Mouse (Mus musculus) megakaryocyte, embryonic 14.5 days (primary cell): ENCODE measurements around the gene Itgb8. TPM values are rescaled to one million over a fixed set of nuclear protein-coding genes. Genes with fewer than 3 reads are reported as not detected.
A peak's percentile ranks its signal among the peaks of the same experiment; 100 is the strongest.

Experiments
- H3K27me3 ChIP-seq: replicated peaks from 2 replicates; pipeline ENCODE3; 2012; ENCODE audit warnings: inconsistent platforms
- H3K36me3 ChIP-seq: replicated peaks from 2 replicates; pipeline ENCODE3; 2012; ENCODE audit warnings: low read length, inconsistent platforms, mixed read lengths
- H3K4me1 ChIP-seq: 2 replicates; pipeline ENCODE4 v1.6.1; 2012; ENCODE audit warnings: inconsistent platforms
- H3K4me3 ChIP-seq: replicated peaks from 2 replicates; pipeline ENCODE3; 2012; ENCODE audit warnings: moderate library complexity, mild to moderate bottlenecking, inconsistent platforms
- H3K9me3 ChIP-seq: 2 replicates; pipeline ENCODE4 v1.6.1; 2012; ENCODE audit warnings: inconsistent platforms
- FLI1 ChIP-seq: IDR thresholded peaks from 2 replicates; pipeline ENCODE4 v1.6.1; 2012; ENCODE audit warnings: low read length, inconsistent platforms, mixed read lengths
- GATA1 ChIP-seq: IDR thresholded peaks from 3 replicates; pipeline ENCODE4 v1.6.1; 2012; ENCODE audit warnings: mixed read lengths, low read length, inconsistent platforms, borderline replicate concordance
- polyA plus RNA-seq: library from polyadenylated mRNA; stranded (reverse); fragments of >175 nt; gene quantifications from 2 replicates; pipeline ENCODE4 v1.2.3, GENCODE M21; 2012; ENCODE audit warnings: low replicate concordance; ENCODE audit not compliant: insufficient read depth

Itgb8 gene
- polyA plus RNA-seq, 1 experiment = not detected

GRCm38 (mm10) chr12:119169828-119170539, 68.6 kb downstream of the Itgb8 start:
- no peak overlapping the region for H3K4me3 ChIP-seq
- H3K9me3 ChIP-seq = no peaks in the 10 kb centered on the region
- H3K36me3 ChIP-seq = no peaks in the 10 kb centered on the region
- TF ChIP-seq GATA1 = no peak
- H3K4me1 ChIP-seq = no peaks in the 10 kb centered on the region
- peaks cover 2% of the 10 kb centered on the region for H3K27me3 ChIP-seq

GRCm38 (mm10) chr12:119169143-119169542, 69.5 kb downstream of the Itgb8 start:
- H3K27me3 ChIP-seq = peaks cover 2% of the 10 kb centered on the region
- no peaks in the 10 kb centered on the region for H3K4me1 ChIP-seq
- H3K4me3 ChIP-seq = no peak overlapping the region
- no peak for TF ChIP-seq FLI1
- TF ChIP-seq GATA1 = no peak
- H3K9me3 ChIP-seq = no peaks in the 10 kb centered on the region
- no peaks in the 10 kb centered on the region for H3K36me3 ChIP-seq

GRCm38 (mm10) chr12:119165115-119165514, 73.5 kb downstream of the Itgb8 start:
- Histone ChIP-seq H3K9me3 (no peaks in the 10 kb centered on the region), H3K27me3 (peaks cover 2% of the 10 kb centered on the region)

GRCm38 (mm10) chr12:119164672-119165071, 73.9 kb downstream of the Itgb8 start:
- Histone ChIP-seq H3K9me3 (no peaks in the 10 kb centered on the region), H3K27me3 (peaks cover 2% of the 10 kb centered on the region), H3K36me3 (no peaks in the 10 kb centered on the region), H3K4me1 (no peaks in the 10 kb centered on the region; the same call in 1 of the 2 replicates), H3K4me3 (no peak overlapping the region)
- TF ChIP-seq GATA1 = no peak
- no peak for TF ChIP-seq FLI1

More at GRCm38 (mm10) chr12:119165115-119165514, 73.5 kb downstream of the Itgb8 start:
- TF ChIP-seq FLI1 = no peak
- TF ChIP-seq GATA1 = no peak
- no peaks in the 10 kb centered on the region for H3K36me3 ChIP-seq
- no peaks in the 10 kb centered on the region; the same call in 1 of the 2 replicates for H3K4me1 ChIP-seq
- H3K4me3 ChIP-seq = no peak overlapping the region

GRCm38 (mm10) chr12:119164176-119164575, 74.4 kb downstream of the Itgb8 start:
- Histone ChIP-seq H3K36me3 (no peaks in the 10 kb centered on the region), H3K4me3 (no peak overlapping the region), H3K27me3 (peaks cover 2% of the 10 kb centered on the region), H3K9me3 (no peaks in the 10 kb centered on the region), H3K4me1 (no peaks in the 10 kb centered on the region; the same call in 1 of the 2 replicates)
- TF ChIP-seq FLI1 (no peak), GATA1 (no peak)

DNA sequence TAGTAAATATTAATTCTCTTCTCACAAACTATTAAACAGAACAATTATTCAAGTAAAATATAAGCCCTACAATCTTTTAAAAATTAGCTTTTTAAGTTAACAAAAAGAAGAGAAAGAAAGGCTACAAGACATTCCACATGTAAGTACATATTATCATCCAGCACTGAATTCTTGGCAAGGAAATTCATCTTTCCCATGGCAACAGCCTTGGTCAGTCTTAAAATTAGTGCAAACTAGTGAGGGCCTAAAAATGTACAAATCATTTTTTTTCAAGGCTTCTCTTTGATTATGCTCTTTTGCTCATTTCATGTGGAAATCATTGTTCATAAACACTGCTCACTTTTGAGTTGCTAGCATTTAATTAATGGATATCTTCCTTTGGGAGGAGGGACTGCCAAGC, 77.8 kb downstream of the Itgb8 start:
- no peaks in the 10 kb centered on the region for H3K36me3 ChIP-seq
- H3K4me3 ChIP-seq = no peak overlapping the region
- no peaks in the 10 kb centered on the region for H3K27me3 ChIP-seq
- TF ChIP-seq FLI1 (no peak), GATA1 (no peak)
- peaks cover 9% of the 10 kb centered on the region for H3K4me1 ChIP-seq
- no peaks in the 10 kb centered on the region for H3K9me3 ChIP-seq

DNA sequence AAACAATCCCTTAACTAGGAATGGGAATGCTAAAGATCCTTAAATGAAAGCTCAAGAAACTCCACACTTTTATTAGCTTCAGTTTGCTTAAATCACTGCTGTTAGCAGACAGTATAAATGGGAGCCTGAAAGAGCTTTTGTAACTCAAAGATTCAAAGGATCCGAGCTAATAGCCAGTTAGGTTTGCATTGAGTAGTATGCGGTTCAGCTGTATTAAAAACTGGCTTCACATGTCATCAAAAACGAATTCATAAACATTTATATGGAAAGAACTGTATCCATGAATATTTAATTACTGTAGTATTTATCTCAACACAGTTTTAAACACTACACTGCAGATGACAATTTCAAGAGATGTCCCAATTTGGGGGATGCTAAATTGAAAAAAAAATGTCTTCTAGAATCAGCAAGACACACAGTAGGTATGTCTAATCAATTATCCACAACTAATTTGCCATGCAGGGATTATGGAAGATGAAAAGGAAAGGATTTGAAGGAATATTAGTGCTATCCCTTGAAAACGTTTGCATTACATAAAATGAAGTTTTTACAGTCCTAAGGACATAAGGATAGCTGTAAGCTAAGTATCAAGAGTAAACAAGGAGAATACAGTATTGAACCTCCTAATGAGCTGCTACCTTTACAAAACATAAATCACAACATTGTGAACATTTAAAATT, 79.2 kb downstream of the Itgb8 start:
- Histone ChIP-seq H3K27me3 (no peaks in the 10 kb centered on the region), H3K9me3 (no peaks in the 10 kb centered on the region), H3K4me3 (no peak overlapping the region), H3K36me3 (no peaks in the 10 kb centered on the region), H3K4me1 (peaks cover 9% of the 10 kb centered on the region)
- TF ChIP-seq FLI1 = no peak
- TF ChIP-seq GATA1 = no peak

DNA sequence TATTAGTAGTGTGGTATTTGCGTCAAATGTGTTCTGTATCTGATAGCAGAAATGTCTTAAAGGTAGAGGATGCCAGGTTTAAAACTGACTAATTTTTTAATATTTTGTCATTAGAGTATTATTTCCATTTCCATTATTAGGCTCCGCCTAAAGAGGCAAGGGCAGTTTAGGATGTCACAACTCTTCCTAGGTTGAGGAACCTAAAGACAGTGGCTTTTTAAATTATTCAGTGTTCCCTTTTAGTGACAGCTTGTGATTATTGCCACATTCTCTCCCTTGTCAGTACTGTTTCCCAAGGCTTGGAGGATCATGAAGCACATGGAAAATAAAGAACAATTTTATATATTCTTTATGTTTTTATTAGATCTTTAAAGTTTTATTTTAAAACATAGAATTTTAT, 80.9 kb downstream of the Itgb8 start:
- TF ChIP-seq FLI1 (no peak), GATA1 (no peak)
- Histone ChIP-seq H3K4me3 (no peak overlapping the region), H3K4me1 (peaks cover 9% of the 10 kb centered on the region), H3K9me3 (no peaks in the 10 kb centered on the region), H3K27me3 (no peaks in the 10 kb centered on the region), H3K36me3 (no peaks in the 10 kb centered on the region)

DNA sequence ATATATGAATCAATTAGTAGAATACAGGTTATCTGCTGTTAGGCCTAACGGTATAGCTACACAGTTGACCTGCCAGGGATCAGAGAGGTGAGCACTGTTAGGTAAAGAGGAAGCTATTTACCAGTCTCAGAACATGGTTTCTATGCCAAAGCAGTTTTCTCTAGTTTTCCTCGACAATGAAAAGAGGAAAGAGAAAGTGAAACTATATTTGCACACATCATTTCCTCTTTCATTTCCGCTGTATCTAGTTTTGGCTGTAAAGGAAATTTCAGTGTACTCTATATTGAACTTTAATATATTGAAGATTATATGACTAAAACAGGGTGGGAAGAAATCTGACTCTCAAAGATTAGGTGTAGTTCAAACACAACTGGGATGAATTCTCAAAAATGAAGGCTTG, 81.5 kb downstream of the Itgb8 start:
- Histone ChIP-seq H3K4me1 (peaks cover 9% of the 10 kb centered on the region), H3K27me3 (no peaks in the 10 kb centered on the region), H3K36me3 (no peaks in the 10 kb centered on the region), H3K4me3 (peak overlapping the region; percentile 89), H3K9me3 (no peaks in the 10 kb centered on the region)
- TF ChIP-seq FLI1 (no peak), GATA1 (no peak)

GRCm38 (mm10) chr12:119155566-119155965, 83.0 kb downstream of the Itgb8 start:
- Histone ChIP-seq H3K4me1 (peaks cover 9% of the 10 kb centered on the region), H3K36me3 (no peaks in the 10 kb centered on the region), H3K9me3 (no peaks in the 10 kb centered on the region), H3K27me3 (no peaks in the 10 kb centered on the region), H3K4me3 (no peak overlapping the region)
- no peak for TF ChIP-seq GATA1
- TF ChIP-seq FLI1 = no peak

- Histone ChIP-seq H3K4me3 (no peak overlapping the region), H3K9me3 (no peaks in the 10 kb centered on the region), H3K36me3 (no peaks in the 10 kb centered on the region), H3K27me3 (no peaks in the 10 kb centered on the region), H3K4me1 (peaks cover 23% of the 10 kb centered on the region)
- TF ChIP-seq GATA1 = no peak
- no peak for TF ChIP-seq FLI1
Observed at GRCm38 (mm10) chr12:119150956-119151355, 87.6 kb downstream of the Itgb8 start.
